Comparison of ENCODE assay signal across 14 mouse cellular contexts in genomic region chr15:99847937-99848336, GRCm38 (mm10). TPM values are rescaled to one million over a fixed set of nuclear protein-coding genes. Genes with fewer than 3 reads are reported as not detected.
DNase-seq lines count a peak whose midpoint lies in the region; ATAC-seq lines count a peak whose summit lies in the region.
"Had no signal": no experiment of that assay in that cellular context is flagged by ENCODE, and none has a peak within 500 bp of the region (broad histone marks: within the 10 kb centered on the region; RNA-seq: fewer than 3 reads in every experiment).

No protein-coding gene starts in this region.

- no peak overlapping the region for H3K4me3 ChIP-seq in kidney, embryonic 15.5 days (replicated peaks)
- H3K4me3 ChIP-seq in embryonic facial prominence, embryonic 13.5 days: no peak overlapping the region
- no peak overlapping the region for H3K4me3 ChIP-seq in limb, embryonic 15.5 days
- H3K4me3 ChIP-seq in hindbrain, embryonic 12.5 days: no peak overlapping the region
- H3K4me3 ChIP-seq: midbrain, embryonic 12.5 days had no signal

- peaks cover 28% of the 10 kb centered on the region for H3K4me1 ChIP-seq in kidney, embryonic 15.5 days
- peaks cover 18% of the 10 kb centered on the region for H3K4me1 ChIP-seq in embryonic facial prominence, embryonic 13.5 days
- H3K4me1 ChIP-seq in limb, embryonic 15.5 days: peaks cover 16% of the 10 kb centered on the region
- no peaks in the 10 kb centered on the region for H3K4me1 ChIP-seq in hindbrain, embryonic 12.5 days

- no peaks in the 10 kb centered on the region for H3K36me3 ChIP-seq in kidney, embryonic 15.5 days
- no peaks in the 10 kb centered on the region for H3K36me3 ChIP-seq in embryonic facial prominence, embryonic 13.5 days
- no peaks in the 10 kb centered on the region for H3K36me3 ChIP-seq in limb, embryonic 15.5 days
- H3K36me3 ChIP-seq in hindbrain, embryonic 12.5 days: no peaks in the 10 kb centered on the region
- H3K36me3 ChIP-seq: midbrain, embryonic 12.5 days had no signal

- WGBS in kidney, embryonic 15.5 days: 18% methylated on average over 8 of the region's 8 CpGs
- WGBS in embryonic facial prominence, embryonic 13.5 days: 23% methylated on average over 8 of the region's 8 CpGs
- WGBS in limb, embryonic 15.5 days: 16% methylated on average over 8 of the region's 8 CpGs
- 58% methylated on average over 8 of the region's 8 CpGs for WGBS in hindbrain, embryonic 12.5 days

- H3K27me3 ChIP-seq in kidney, embryonic 15.5 days: no peaks in the 10 kb centered on the region
- H3K27me3 ChIP-seq in embryonic facial prominence, embryonic 13.5 days: no peaks in the 10 kb centered on the region
- H3K27me3 ChIP-seq in limb, embryonic 15.5 days: no peaks in the 10 kb centered on the region
- no peaks in the 10 kb centered on the region for H3K27me3 ChIP-seq in hindbrain, embryonic 12.5 days
- H3K27me3 ChIP-seq: midbrain, embryonic 12.5 days had no signal

- H3K9ac ChIP-seq in kidney, embryonic 15.5 days: no peak overlapping the region
- no peak overlapping the region for H3K9ac ChIP-seq in embryonic facial prominence, embryonic 13.5 days
- H3K9ac ChIP-seq in limb, embryonic 15.5 days: no peak overlapping the region
- H3K9ac ChIP-seq in hindbrain, embryonic 12.5 days: no peak overlapping the region
- H3K9ac ChIP-seq: midbrain, embryonic 12.5 days had no signal

- peak; percentile 49; the same call in 1 of the 2 replicates for ATAC-seq in kidney, embryonic 15.5 days (replicated peaks; ENCODE audit: low FRiP score)
- ATAC-seq in embryonic facial prominence, embryonic 13.5 days (ENCODE audit: insufficient number of reproducible peaks, insufficient read depth, low FRiP score, low TSS enrichment, low read depth): no peak
- peak; percentile 76 for ATAC-seq in limb, embryonic 15.5 days (ENCODE audit: insufficient number of reproducible peaks, low FRiP score, low TSS enrichment, low read depth)
- no peak for ATAC-seq in hindbrain, embryonic 12.5 days (ENCODE audit: low FRiP score)
- ATAC-seq: hindbrain, embryonic 16.5 days had no signal

- H3K9me3 ChIP-seq in kidney, embryonic 15.5 days (replicated peaks): no peaks in the 10 kb centered on the region
- no peaks in the 10 kb centered on the region for H3K9me3 ChIP-seq in embryonic facial prominence, embryonic 13.5 days
- no peaks in the 10 kb centered on the region for H3K9me3 ChIP-seq in limb, embryonic 15.5 days
- H3K9me3 ChIP-seq in hindbrain, embryonic 12.5 days (replicated peaks): no peaks in the 10 kb centered on the region
- H3K9me3 ChIP-seq: midbrain, embryonic 12.5 days had no signal

- H3K4me2 ChIP-seq in kidney, embryonic 15.5 days: peak overlapping the region; percentile 28
- H3K4me2 ChIP-seq in embryonic facial prominence, embryonic 13.5 days: peak overlapping the region; percentile 2; the same call in 1 of the 2 replicates
- H3K4me2 ChIP-seq in limb, embryonic 15.5 days: 0 out of 2 replicates have a peak overlapping the region, but pooled peaks have one; percentile 19
- H3K4me2 ChIP-seq in hindbrain, embryonic 12.5 days (replicated peaks): no peak overlapping the region
- H3K4me2 ChIP-seq: midbrain, embryonic 12.5 days had no signal

- H3K27ac ChIP-seq in kidney, embryonic 15.5 days: peak overlapping the region; percentile 74
- peak overlapping the region; percentile 24 for H3K27ac ChIP-seq in embryonic facial prominence, embryonic 13.5 days
- H3K27ac ChIP-seq in limb, embryonic 15.5 days: peak overlapping the region; percentile 79
- H3K27ac ChIP-seq in hindbrain, embryonic 12.5 days: no peak overlapping the region
- H3K27ac ChIP-seq: midbrain, embryonic 12.5 days had no signal

- no peak for DNase-seq in kidney, postnatal 4 days
- peak; percentile 84 for DNase-seq in Muller cell, postnatal 12 days (ENCODE audit: inconsistent ontology term)
- no peak for DNase-seq in frontal cortex, postnatal 36 days (ENCODE audit: low spot score in 2 of 2)
- no peak for DNase-seq in frontal cortex, postnatal 10 days (ENCODE audit: low spot score in 2 of 2)
- DNase-seq: adrenal gland, postnatal 25 days; cerebellum, postnatal 36 days; gastrocnemius, postnatal 25 days; right cerebral cortex, postnatal 25 days had no signal

RNA-seq across cellular contexts. Expression of gene Lima1, which starts 27.3 kb away (rescaled TPM):
- 51.5 and 55.2 TPM in 2 replicates for polyA plus RNA-seq in kidney, embryonic 15.5 days (2015; fragmentation: Nextera tagmentation; extraction: Ambion mirVana)
- 98.4 and 105 TPM in 2 replicates for polyA plus RNA-seq in embryonic facial prominence, embryonic 13.5 days (2015; fragmentation: Nextera tagmentation; extraction: Ambion mirVana)
- 90.2 and 91.6 TPM in 2 replicates for polyA plus RNA-seq in limb, embryonic 15.5 days (2015; fragmentation: Nextera tagmentation; extraction: Ambion mirVana)
- 36.1 and 44.3 TPM in 2 replicates for polyA plus RNA-seq in hindbrain, embryonic 12.5 days (2016; fragmentation: Nextera tagmentation; extraction: Ambion mirVana)

Comparison
In these comparisons a context has a peak if more than half of its experiments do, and no peak if none do; other contexts are left out.
1. ATAC-seq: peak in kidney, embryonic 15.5 days (single experiment) and limb, embryonic 15.5 days (single experiment); none in embryonic facial prominence, embryonic 13.5 days (single experiment) and hindbrain, embryonic 12.5 days (single experiment).